Mouse (Mus musculus): ENCODE measurements around the gene Zfp59.
"Not testable (repeated sequence)": the region's sequence is repeated elsewhere in the genome, so short reads cannot be mapped to it uniquely, and the experiment has no call there.

The Zfp59 gene

GRCm38 (mm10) chr7:27838323-27839249 is at the start of gene Zfp59:
TSS of gene Zfp59 (plus strand) at chr7:27838607.
- DNase-seq (ENCODE audit: extremely low read depth, insufficient read length, low spot score), result peak; percentile 86

GRCm38 (mm10) chr7:27789306-27789705 is 49.1 kb upstream of the Zfp59 start:
- DNase-seq (ENCODE audit: extremely low read depth, insufficient read length, low spot score), result no peak

- DNase-seq (ENCODE audit: extremely low read depth, insufficient read length, low spot score), result not testable (repeated sequence)
Measured at GRCm38 (mm10) chr7:27793865-27794264, 44.5 kb upstream of the Zfp59 start.

- no peak for DNase-seq (ENCODE audit: extremely low read depth, insufficient read length, low spot score)
Measured at GRCm38 (mm10) chr7:27794566-27794965, 43.8 kb upstream of the Zfp59 start.

GRCm38 (mm10) chr7:27797906-27798811 is 40.2 kb upstream of the Zfp59 start:
- no peak for DNase-seq (ENCODE audit: extremely low read depth, insufficient read length, low spot score)

- no peak for DNase-seq (ENCODE audit: extremely low read depth, insufficient read length, low spot score)
Measured at GRCm38 (mm10) chr7:27801137-27801536, 37.3 kb upstream of the Zfp59 start.

GRCm38 (mm10) chr7:27802986-27803385 is 35.4 kb upstream of the Zfp59 start:
- DNase-seq (ENCODE audit: extremely low read depth, insufficient read length, low spot score), result peak; percentile 11

GRCm38 (mm10) chr7:27804297-27805030 is 33.9 kb upstream of the Zfp59 start:
- peak; percentile 69 for DNase-seq (ENCODE audit: extremely low read depth, insufficient read length, low spot score)

GRCm38 (mm10) chr7:27806896-27807295 is 31.5 kb upstream of the Zfp59 start, which contains the start of gene Zfp626:
TSS of gene Zfp626 (plus strand) at chr7:27807196.
- not testable (repeated sequence) for DNase-seq (ENCODE audit: extremely low read depth, insufficient read length, low spot score)

GRCm38 (mm10) chr7:27807305-27807704 is 31.1 kb upstream of the Zfp59 start:
- not testable (repeated sequence) for DNase-seq (ENCODE audit: extremely low read depth, insufficient read length, low spot score)

- no peak for DNase-seq (ENCODE audit: extremely low read depth, insufficient read length, low spot score)
Measured at GRCm38 (mm10) chr7:27818526-27819110, 19.8 kb upstream of the Zfp59 start.

- no peak for DNase-seq (ENCODE audit: extremely low read depth, insufficient read length, low spot score)
Measured at GRCm38 (mm10) chr7:27822611-27823010, 15.8 kb upstream of the Zfp59 start.

GRCm38 (mm10) chr7:27834131-27834530 is 4.3 kb upstream of the Zfp59 start:
- no peak for DNase-seq (ENCODE audit: extremely low read depth, insufficient read length, low spot score)

- no peak for DNase-seq (ENCODE audit: extremely low read depth, insufficient read length, low spot score)
Measured at GRCm38 (mm10) chr7:27837896-27838295, 511 bp upstream of the Zfp59 start.

- DNase-seq (ENCODE audit: extremely low read depth, insufficient read length, low spot score), result no peak
Measured at GRCm38 (mm10) chr7:27839596-27839995, 1.2 kb downstream of the Zfp59 start.

GRCm38 (mm10) chr7:27840104-27840503 is 1.7 kb downstream of the Zfp59 start:
- no peak for DNase-seq (ENCODE audit: extremely low read depth, insufficient read length, low spot score)

GRCm38 (mm10) chr7:27857227-27857626 is 18.8 kb downstream of the Zfp59 start, which contains the start of gene Zfp607a:
TSS of gene Zfp607a (plus strand) at chr7:27857527.
- DNase-seq (ENCODE audit: extremely low read depth, insufficient read length, low spot score), result no peak

- DNase-seq (ENCODE audit: extremely low read depth, insufficient read length, low spot score), result no peak
Measured at GRCm38 (mm10) chr7:27859301-27860251, 21.2 kb downstream of the Zfp59 start.

Data from 3134 (cell line).